Mouse (Mus musculus) embryo, embryonic 11 days (tissue): ENCODE data around the gene Limk2.

ENCODE experiments used
- DNase-seq: peaks from one replicate; pipeline ENCODE4 v3.0.0-alpha.2; 2015

The Limk2 gene

DNA sequence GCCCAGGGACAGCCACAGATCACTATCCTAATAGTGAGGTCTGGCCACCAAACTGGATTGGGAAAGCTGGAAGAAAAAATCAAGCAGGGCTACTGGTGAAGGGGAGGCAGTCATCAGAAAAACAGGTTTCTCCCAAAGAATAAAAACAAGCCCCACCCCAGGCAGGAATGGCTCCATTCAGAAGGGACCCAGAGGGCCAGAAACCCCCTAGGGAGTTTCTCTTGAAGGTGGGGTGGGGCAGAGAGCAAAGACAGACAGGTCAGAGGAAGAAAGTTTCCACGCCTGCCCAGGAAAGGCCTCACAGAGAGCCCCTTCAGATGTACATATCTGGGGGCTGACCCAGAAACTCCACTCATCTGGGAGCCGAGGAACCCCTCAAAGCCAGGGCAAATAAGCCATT lies 38.8 kb downstream of the Limk2 start:
- DNase-seq = no peak

DNA sequence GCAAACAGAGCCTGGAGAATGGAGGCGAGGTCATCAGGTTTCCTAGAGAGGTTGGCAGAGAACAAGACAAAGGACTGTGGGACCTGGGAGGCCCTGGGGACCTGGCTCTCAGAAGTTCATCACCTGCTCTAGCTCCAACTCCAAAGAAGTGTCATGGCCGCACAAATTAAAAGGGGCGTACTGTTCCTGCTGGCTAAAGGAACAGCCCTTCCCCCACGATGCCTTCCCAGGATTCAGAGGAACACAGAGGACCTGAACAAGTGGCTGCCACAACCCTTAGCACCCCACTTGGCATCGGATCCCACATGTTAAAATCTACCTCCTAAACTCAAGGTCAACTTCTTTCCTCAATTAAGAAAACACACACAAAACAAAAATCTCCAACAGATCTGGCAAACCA lies 39.5 kb downstream of the Limk2 start:
- no peak for DNase-seq

DNA sequence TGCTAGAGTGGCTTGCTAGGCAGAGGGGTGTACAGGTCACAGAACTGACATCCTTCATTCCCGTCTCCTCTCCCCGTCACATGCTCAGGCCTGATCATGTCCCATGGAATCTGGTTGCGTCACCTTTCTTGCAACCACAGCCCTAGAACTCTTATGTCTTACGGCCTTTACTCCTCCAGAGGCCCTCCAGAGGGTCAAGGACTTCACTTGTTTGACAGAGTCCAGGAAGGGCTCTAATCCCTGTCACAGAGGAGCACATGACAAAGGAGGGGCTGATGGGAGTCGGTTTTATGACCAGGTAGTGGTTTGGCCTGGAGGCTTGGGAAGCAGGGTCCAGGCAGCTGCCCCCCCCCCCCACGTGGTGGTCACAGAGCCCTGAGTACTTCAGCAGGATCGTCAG lies 40.0 kb downstream of the Limk2 start:
- DNase-seq = no peak

DNA sequence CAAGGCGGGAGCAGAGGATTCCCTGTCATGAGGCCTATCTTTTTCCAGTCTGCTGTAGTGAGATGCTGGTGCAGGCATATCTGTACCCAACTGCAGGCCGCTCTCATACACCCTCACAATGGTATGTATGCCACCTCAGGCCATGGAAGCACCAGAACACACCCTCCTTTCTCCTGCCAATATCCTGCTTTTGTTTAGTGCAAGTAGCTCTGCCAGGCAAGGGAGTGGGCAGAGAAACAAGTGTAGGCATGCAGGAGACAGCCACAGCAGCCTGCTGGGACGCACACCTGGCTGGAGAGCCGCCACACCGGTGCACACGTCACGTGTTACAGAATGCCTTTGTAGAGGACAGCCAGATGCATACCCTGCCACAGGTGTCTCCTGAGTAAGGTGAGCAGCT lies 42.6 kb downstream of the Limk2 start:
- DNase-seq = no peak

DNA sequence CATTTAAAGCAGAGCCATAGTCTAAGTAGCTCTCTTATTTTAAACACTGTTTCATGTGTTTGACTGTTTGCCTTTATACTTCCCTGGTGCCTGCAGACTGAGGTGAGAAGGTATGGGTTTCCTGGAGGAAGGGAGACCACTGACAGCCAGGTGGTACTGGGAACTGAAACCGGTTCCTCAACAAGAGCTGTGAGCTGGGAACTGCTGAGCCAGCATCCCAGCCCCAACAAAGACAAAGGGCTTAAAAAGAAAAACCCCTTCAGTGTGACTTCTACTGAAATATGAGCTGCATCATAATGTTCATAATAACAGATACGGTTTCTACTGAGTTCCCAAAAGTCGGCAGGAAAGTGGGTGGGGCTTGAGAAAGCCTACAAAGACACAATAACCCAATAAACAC lies 46.1 kb downstream of the Limk2 start:
- DNase-seq = no peak

DNA sequence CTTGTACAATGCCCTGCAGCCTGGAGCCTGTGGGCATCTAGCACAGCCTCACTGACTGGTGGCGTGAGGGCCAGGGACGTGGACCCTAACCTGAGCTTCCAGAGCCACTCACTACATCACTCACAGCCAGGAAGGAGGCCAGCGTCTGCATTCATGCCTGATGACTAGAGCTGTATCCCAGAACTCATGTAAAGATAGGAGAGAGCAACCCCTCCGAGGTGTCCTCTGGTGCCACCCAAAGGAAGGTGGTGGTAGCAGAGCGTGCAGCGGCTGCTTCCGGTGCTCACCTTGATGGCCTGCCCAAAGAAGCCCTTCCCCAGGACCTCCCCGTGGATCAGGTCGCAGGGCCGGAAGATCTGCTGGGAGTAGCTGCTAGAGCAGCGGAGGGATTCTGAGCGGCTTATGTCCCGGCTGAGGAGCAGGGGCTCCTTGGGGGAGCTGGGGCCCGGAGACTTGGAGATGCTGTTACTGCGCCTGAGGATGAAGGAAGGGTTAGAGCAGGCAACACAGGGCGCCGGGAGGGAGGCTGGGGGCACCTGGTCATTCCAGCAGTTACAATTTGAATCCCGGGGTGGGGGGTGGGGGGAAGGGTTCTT lies 55.9 kb downstream of the Limk2 start:
- peak; percentile 9 for DNase-seq

DNA sequence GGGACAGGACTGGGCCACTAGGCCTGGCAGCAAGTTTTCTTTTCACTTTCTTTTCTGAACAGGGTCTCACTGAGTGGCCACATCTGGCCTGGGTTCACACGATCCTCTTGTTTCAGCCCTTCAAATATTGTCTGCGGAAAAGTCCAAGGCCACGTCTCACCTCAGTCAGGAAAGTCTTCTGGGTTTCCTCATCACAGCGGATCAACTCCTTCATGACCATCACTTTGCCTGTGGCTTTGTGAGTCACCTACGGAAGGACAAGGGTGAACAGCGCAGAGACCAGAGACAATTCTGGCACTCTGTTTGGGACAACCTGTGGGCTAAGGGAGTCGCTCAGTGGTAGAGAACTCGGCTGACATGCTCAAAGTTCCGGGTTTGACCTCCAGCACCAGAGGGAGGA lies 56.9 kb downstream of the Limk2 start:
- DNase-seq = no peak

DNA sequence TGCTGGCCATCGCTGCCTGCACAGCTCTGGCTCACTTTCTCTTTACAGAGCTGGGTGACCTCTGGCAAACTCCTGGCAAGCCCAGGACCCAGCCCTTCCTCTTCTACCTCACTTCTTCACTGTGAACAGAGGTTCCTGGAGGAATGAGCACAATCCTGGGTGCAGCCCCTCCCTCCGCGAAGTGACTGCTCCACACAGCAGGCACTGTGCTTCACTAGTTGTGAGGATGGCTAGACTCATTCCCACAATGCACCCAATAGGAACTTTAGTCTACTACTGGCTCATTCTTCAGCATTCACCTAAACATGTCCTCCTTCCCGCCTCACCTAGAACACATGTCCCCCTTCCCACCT lies 59.7 kb downstream of the Limk2 start:
- DNase-seq = no peak

DNA sequence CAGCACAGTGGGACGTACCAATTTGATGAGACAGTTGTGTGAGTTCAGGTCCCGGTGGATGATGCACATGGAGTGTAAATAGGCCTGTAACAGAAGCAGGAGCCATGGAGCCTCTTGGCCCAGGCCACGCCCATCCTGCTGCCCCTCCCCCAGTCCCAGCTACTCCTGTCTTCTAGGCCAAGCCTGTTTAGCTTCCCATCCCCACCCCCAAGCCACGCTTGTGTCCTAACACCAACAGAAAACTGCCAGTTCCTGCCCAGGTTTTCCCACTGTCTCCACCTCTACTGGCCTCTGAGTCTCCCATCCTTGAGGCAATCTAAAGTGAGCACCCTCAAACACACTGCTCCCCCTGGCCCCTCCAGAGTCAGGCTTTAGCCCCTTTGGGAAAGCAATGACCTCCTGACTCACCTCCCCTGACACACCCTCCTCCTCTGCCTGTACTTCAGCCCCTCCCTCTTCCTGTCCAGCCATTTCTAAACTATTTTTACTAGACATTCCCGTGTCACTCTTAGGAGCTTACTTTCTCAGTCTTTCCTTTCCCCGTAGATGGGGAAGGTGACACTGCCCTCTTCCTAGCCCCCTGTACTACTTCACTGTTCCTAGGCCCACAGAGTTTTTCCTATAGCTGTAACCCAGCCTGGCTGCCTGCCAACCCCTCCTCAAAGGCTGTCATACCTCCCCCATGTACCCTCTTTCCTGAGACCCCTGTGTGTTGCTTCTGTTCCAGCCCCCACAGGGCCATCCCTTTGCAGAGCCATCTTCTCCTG lies 60.2 kb downstream of the Limk2 start:
- peak; percentile 70 for DNase-seq

DNA sequence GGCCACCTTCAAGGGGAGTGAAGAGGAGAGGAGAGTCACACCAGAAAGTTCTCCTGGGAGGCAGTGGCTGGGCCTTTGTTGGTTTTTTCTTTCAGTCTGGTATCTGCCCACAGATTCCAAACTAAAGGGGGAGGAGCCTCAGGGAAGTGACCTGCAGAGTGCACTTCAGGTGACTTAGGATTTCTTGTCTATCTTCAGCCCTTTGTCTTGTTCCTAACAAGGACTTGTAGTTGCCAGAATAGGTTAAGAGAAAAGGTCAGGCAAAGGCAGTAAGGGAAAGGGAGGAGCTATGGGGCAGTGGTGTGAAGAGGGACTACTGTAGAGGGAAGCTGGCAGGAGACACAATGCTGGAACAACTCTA lies 61.2 kb downstream of the Limk2 start:
- no peak for DNase-seq

DNA sequence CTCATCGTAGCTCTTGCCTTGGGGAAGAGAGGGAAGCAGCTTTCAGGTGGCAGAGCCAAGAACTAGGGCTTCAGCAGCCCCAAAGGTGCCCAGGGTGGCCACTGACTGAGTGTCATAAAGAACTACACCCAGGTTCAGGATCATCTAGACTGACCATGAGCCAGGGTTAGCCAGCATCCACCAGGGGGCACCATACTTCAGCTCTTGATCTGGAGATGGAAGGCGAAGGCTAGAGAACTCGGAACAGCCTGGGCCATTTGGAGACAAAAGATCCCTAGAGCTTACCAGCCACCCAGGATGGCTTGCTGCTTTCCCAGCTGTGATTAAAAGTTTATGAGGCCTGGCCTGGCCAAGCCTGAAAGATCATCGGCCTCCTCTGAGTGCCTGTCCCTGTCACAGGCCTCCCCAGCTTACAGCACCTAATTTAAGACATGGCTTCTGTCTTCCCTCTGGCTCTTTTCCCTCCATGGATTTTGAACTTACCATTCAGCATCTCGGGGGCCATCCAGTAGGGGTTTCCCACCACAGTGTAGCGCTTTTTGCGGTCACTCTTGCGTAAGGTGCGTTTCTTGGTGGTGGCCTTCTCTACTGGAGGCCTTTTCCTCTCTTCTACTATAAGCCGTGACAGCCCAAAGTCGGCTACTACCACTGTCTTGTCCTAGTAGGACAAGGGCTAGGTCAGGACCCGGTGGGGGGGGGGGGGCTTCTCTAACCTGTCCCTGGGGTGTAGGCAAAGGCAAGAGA lies 61.7 kb downstream of the Limk2 start:
- DNase-seq = peak; percentile 93

DNA sequence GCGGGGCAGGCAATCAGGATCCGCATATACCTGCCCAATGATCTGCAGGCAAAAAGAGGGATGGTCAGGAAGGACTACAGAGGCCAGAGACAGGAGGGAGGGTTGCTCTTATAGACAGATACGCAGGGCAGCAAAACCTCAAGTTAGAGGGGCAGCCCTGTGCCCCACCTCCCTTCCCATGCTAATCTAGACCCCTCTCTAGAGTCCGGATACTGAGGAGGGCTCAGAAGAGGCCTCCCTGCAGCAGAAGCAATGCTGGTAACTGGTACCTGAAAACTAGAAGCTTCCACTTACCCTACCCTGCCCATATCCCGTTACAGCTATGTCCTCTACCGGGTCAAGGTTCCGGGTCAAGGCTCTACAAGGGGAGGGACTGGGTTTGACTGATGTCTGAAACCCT lies 62.6 kb downstream of the Limk2 start:
- no peak for DNase-seq

DNA sequence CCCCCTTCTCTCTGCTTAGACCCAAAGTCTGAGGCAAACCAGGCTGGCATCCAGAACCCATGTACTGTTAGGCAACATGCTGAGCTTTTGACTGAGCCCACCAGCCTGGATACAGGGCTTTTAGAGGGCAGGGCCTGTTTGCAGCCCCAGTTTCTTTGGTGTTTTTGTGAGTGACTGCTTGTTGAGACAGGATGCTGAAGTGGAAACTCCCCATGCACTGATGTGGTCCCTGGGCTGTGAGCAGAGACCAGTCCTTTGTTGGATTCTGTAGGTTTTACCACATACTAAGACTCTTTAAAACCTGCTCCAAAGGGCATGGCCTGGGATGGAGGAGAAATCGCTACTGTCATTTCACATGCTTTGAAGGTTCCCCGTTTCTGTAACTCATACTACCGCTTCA lies 64.1 kb downstream of the Limk2 start:
- no peak for DNase-seq

DNA sequence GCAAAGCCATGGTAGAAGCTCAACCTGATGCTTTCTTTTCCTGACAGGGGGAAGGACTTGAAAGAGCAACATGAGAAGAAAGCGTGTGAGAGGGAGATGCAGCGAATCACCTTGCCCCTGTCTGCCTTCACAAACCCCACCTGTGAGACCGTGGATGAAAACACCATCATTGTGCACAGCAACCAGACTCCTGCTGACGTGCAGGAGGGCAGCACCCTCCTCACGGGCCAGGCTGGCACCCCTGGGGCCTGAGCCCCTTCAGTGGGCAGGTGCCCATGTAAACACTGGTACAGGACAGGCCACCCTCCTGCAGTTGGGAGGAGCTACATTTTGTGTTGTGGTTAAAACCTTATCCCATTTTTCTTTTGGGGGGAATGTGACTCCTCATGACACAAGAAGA lies 67.5 kb downstream of the Limk2 start:
- no peak for DNase-seq

DNA sequence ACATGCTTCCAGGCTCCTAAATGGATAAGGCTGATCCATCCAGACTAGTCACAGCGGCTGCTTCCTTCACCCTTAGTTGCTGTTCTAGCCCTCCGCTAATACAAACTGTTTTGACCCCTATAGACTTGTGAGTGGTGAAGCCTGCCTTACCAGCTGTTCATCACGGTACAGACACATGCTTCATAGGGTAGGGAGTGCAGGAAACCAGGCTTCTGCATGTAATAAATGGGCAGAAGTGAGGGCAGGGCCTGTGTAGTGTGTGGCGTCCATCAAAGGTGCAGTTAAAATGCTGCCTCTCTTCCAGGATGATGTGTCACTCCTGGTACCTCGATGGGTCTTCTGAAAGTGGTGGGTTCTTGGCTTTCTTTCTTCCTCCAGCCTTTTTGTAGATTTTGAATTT lies 71.0 kb downstream of the Limk2 start:
- DNase-seq = no peak

DNA sequence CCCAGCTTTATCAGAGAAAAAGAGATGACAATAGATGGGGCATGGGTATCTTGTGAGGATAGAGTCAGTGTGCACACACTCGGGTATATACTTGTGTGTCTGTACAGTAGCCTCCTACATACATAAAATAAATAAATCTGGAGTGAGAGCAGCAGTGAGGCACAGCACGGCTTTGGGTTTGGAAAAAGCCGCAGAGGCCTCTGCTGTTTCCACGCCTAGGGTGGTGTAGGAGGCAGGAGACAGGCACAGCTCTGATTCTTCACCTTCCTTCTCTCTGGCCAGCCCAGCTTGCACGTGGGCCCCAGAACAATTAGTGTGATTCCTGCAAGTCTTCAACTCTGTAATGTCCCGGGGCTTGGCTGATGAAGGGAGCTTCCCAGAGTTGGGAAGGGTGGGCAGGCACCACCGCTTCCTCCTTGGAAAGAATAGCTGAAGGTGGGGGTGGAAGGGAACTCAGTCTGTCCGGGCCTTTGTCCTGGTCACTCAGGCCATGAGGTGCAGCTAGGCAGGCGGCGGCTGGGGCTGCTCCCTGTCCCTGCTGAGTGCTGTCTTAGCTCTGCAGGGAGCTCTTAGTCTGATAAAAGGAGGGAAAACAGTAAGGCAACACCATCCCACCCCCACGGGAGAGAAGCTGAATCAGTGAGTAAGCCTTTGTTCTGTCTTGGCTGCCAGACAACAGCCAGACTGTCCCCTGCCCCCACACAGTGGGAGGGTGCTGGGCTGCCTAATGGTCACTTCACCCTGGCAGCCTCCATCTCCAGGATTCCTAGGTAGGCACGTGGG lies 71.6 kb downstream of the Limk2 start:
- DNase-seq = peak; percentile 72

DNA sequence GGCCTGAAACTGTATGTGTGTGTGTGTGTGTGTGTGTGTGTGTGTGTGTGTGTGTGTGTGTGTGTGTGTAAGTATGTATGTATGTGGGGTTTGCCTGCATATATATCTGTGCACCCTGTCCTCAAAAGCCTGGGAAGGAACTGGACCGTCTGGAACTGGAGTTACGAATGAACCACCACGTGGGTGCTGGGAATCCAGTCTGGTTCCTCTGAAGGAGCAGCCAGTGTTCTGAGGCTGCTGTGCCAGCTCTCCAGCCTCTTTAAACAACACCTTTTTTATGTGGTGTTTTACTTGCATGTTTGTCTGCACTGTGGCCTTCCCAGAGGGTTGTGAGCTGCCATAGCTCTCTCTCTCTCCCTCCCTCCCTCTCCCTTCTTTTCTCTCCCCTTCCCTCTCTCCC lies 72.4 kb downstream of the Limk2 start:
- no peak for DNase-seq

DNA sequence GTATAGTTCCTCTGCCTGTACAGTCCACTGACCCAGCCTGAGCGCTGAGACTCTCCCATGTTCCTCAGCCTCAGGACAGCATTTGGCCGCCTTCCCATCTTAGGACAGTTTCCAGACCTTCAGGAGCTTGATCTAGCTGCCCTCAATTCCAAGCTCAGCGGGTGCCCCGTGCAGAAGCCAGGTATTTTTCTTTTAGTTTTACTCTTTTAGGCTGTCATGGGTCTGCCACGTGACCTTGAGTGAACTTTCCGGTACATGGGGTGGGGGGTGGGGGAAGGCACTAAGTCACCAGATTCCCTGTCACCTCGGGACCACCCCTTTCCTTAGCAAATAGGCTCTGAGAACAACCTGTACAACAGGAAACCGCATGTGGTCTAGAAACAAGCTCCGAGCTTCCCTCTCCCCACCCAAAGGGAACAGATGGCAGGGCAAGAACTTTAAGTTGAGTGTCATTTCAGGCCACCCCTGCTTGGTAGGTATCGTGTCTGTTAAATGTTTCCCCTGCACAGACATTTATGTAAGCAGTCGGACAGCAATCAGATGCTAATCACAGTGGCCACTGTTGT lies 73.3 kb downstream of the Limk2 start:
- DNase-seq = peak; percentile 23

DNA sequence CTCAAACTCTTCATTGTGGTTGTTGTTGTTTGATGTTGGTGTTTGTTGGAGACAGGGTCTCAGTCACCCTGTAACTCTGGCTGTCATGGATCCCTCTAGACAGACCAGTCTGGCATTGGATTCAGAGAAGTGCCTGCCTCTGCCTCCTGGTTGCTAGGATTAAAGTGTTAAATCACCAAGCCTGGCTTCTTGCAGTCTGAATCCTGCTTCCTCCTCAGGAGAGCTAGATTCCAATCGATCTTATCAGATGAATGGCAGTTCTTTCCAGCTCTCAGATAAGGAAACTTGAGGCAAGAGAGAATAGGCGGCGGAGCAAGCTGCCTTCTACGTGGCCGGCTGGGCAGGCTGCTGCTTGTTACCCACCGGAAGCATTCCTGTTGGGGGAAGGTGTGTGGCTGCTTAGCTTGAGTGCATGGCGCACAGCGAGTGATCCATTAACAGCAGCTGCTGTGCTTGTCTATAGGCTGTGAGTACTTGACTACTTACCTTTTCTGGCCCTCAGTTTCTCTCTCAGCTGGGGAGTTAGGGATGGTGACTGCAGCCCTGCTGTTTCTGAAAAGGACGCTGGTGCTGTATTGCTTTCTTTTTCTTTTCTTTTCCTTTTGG lies 74.2 kb downstream of the Limk2 start:
- DNase-seq = peak; percentile 39

DNA sequence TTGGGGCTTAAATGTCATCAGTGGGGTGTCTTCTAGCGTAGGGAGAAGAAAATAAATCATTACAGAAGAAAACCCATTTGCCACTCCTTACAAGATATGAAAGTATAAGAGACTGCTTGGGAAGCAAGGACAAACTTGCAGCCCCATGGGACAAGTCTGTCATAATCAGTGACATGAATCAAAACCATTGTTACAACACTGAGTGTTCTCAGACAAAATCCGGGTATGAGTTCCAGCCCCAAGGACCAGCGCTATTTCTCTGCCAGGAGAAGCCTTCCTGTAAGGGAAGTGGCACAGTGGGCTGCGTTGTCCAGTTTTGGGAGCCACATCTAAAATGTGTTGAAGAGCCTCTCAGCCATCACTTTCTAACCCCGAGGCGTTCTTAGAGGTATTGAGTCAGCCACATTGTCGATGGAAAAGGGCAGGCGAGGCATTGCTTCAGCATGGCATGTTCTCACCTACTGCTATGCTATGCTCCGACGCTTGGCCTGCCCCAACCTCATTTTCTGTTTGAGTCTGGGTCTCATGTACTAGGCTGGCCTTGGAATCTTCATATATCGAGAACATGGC lies 74.8 kb downstream of the Limk2 start:
- DNase-seq = no peak

DNA sequence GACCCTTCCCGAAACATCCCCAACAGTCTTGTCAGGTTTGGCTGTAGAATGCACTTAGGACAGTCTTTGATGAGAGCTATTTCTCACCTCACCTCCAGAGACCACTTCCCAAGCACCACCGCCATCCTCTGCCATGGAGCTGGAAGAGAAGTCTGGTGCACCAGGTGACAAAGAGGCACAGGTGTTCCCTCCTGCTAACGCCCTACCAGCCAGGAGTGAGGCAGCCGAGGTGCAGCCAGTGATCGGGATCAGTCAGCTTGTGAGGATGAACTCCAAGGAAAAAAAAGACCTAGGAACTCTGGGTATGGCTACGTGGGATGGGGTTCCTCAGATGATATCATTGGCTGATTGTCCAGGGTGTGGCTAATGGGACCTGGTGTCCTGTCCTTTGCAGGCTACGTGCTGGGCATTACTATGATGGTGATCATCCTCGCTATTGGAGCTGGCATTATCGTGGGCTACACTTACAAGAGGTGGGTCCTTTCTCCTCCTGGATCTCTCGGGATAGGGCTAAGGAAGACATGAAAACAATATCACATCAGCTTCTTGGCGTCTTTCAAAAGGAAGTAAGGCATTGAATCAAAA lies 75.8 kb downstream of the Limk2 start:
- no peak for DNase-seq
